Mouse (Mus musculus) CD8-positive naive resting alpha-beta T cell, adult 57 days (primary cell): ENCODE results near the gene Mettl7a2. TPM values are rescaled to one million over a fixed set of nuclear protein-coding genes. Genes with fewer than 3 reads are reported as not detected.

ENCODE experiments used
- total RNA-seq: library from RNA; stranded (reverse); gene quantifications from one replicate; pipeline ENCODE4 v1.2.4, GENCODE M21; 2023

The Mettl7a2 gene
- 1.2 TPM for total RNA-seq

GRCm38 (mm10) chr15:100352711-100353250 is at the start of gene Mettl7a2, which contains the start of gene Methig1:
Gene Mettl7a2 (plus strand): TSS chr15:100353200.
Gene Methig1 (plus strand): TSS chr15:100353149.

GRCm38 (mm10) chr15:100304019-100304991 is 48.7 kb upstream of the Mettl7a2 start, which contains the start of gene Mettl7a1:
Gene Mettl7a1 (plus strand): TSS chr15:100304140.

GRCm38 (mm10) chr15:100334629-100335028 is 18.4 kb upstream of the Mettl7a2 start, which contains the start of gene Mettl7a3:
Gene Mettl7a3 (plus strand): TSS chr15:100334929.

GRCm38 (mm10) chr15:100364242-100364641 is 11.2 kb downstream of the Mettl7a2 start, which contains the start of gene Higd1c:
Gene Higd1c (plus strand): TSS chr15:100364542.

Other genes with a start within 250 kb of the Mettl7a2 start
- 68.5 TPM for gene Atf1, start 125.4 kb upstream of the Mettl7a2 start, total RNA-seq
- not detected for gene Tmprss12, start 72.4 kb upstream of the Mettl7a2 start, total RNA-seq
- 32.5 TPM for gene Mettl7a1, start 49.1 kb upstream of the Mettl7a2 start, total RNA-seq
- gene Mettl7a3, start 18.3 kb upstream of the Mettl7a2 start, total RNA-seq = not detected
- not detected for gene Methig1, start 51 bp upstream of the Mettl7a2 start, total RNA-seq
- gene Higd1c, start 11.3 kb downstream of the Mettl7a2 start, total RNA-seq = not detected
- not detected for gene Gm5475, start 68.9 kb downstream of the Mettl7a2 start, total RNA-seq
- 70.8 TPM for gene Slc11a2, start 71.9 kb downstream of the Mettl7a2 start, total RNA-seq
- gene Letmd1, start 115.8 kb downstream of the Mettl7a2 start, total RNA-seq = 57.2 TPM
- gene Csrnp2, start 142.3 kb downstream of the Mettl7a2 start, total RNA-seq = 10.2 TPM
- gene Tfcp2, start 198.8 kb downstream of the Mettl7a2 start, total RNA-seq = 11.4 TPM
- gene Pou6f1, start 246.8 kb downstream of the Mettl7a2 start, total RNA-seq = 30.2 TPM